Comparison of ENCODE assay signal across 12 mouse cellular contexts in the genomic region with DNA sequence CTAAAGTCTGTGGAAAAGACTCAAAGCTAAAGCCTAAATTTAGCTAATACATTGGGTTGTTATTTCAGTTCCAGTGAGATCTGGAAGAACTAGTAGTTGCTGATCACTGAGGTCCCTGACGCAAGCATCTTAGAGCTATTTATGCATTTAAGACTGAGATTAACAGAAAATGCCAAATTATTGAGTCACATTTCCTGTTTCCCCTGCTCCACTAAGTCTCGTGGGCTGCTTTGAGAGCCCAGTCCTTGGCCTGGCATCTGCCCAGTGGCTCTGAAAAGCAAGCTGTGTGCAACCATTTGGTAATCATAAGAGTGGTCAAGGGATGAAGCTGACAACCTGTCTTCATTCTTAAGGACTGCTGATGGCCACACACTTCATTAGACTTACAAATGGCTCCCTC. TPM values are rescaled to one million over a fixed set of nuclear protein-coding genes. Genes with fewer than 3 reads are reported as not detected.
DNase-seq lines count a peak whose midpoint lies in the region; ATAC-seq and TF ChIP-seq lines count a peak whose summit lies in the region.
"Had no signal": no experiment of that assay in that cellular context is flagged by ENCODE, and none has a peak within 500 bp of the region (broad histone marks: within the 10 kb centered on the region; RNA-seq: fewer than 3 reads in every experiment).

No protein-coding gene starts in this region.

- H3K4me1 ChIP-seq in lung, embryonic 14.5 days (ENCODE audit: insufficient read depth): no peaks in the 10 kb centered on the region
- H3K4me1 ChIP-seq: embryonic facial prominence, embryonic 13.5 days; liver, embryonic 13.5 days had no signal

- H3K9ac ChIP-seq in lung, embryonic 14.5 days: no peak overlapping the region
- H3K9ac ChIP-seq: embryonic facial prominence, embryonic 13.5 days; liver, embryonic 13.5 days had no signal

- no peaks in the 10 kb centered on the region for H3K36me3 ChIP-seq in lung, embryonic 14.5 days (ENCODE audit: insufficient read depth)
- H3K36me3 ChIP-seq: embryonic facial prominence, embryonic 13.5 days; liver, embryonic 13.5 days had no signal

- peak; percentile 26 to 32 for DNase-seq in cerebellum, postnatal 10 days
- no peak for DNase-seq in cerebellum, postnatal 25 days
- peak; percentile 7 for DNase-seq in lung, embryonic 14.5 days
- no peak for DNase-seq in lung, postnatal 25 days (ENCODE audit: low spot score)
- DNase-seq in heart, postnatal 14 days: peak; percentile 44 to 51
- DNase-seq in left cerebral cortex, postnatal 10 days (ENCODE audit: extremely low spot score in 1 of 2, low spot score in 2 of 2): no peak
- no peak for DNase-seq in natural killer cell, adult 2 months (ENCODE audit: low spot score in 2 of 2)
- DNase-seq: layer of hippocampus, postnatal 36 days; liver, embryonic 13.5 days had no signal

- no peak for ATAC-seq in lung, embryonic 14.5 days (ENCODE audit: insufficient read depth)
- peak; percentile 68 for ATAC-seq in megakaryocyte, adult 5-6 weeks (ENCODE audit: poor library complexity, severe bottlenecking)

- no peak overlapping the region for H3K4me2 ChIP-seq in lung, embryonic 14.5 days
- H3K4me2 ChIP-seq: embryonic facial prominence, embryonic 13.5 days; liver, embryonic 13.5 days had no signal

- H3K4me3 ChIP-seq in lung, embryonic 14.5 days (ENCODE audit: low read depth, low read length): no peak overlapping the region
- H3K4me3 ChIP-seq: embryonic facial prominence, embryonic 13.5 days; liver, embryonic 13.5 days had no signal

- no peak overlapping the region for H3K27ac ChIP-seq in lung, embryonic 14.5 days (ENCODE audit: low read depth)
- H3K27ac ChIP-seq: embryonic facial prominence, embryonic 13.5 days; liver, embryonic 13.5 days had no signal

- intact Hi-C loops in heart, postnatal 14 days (cut with DNase I): no loop called here
- intact Hi-C loops in left cerebral cortex, postnatal 10 days (cut with DNase I): no loop called here

- no peaks in the 10 kb centered on the region for H3K9me3 ChIP-seq in lung, embryonic 14.5 days (ENCODE audit: low read depth, low read length)
- H3K9me3 ChIP-seq: embryonic facial prominence, embryonic 13.5 days; liver, embryonic 13.5 days had no signal

- WGBS in lung, embryonic 14.5 days: 44% methylated on average over 2 of the region's 2 CpGs

- H3K27me3 ChIP-seq in lung, embryonic 14.5 days (ENCODE audit: insufficient read depth, low read length): no peaks in the 10 kb centered on the region
- H3K27me3 ChIP-seq: embryonic facial prominence, embryonic 13.5 days; liver, embryonic 13.5 days had no signal

- TF ChIP-seq CTCF in lung, embryonic 14.5 days (IDR thresholded peaks at IDR 0.05; ENCODE audit: low read depth): no peak

RNA-seq across cellular contexts. Expression of a gene that starts 8.3 kb away (rescaled TPM):
- not detected in 2 replicates for polyA plus RNA-seq in lung, embryonic 14.5 days (2014; fragmentation: Nextera tagmentation; extraction: Ambion mirVana)
- not detected for total RNA-seq in heart, postnatal 14 days (2021)
- total RNA-seq in megakaryocyte, adult 5-6 weeks (2015): not detected in 2 replicates
- not detected in 2 replicates for total RNA-seq in megakaryocyte, adult 5-6 weeks (2017)
- total RNA-seq in left cerebral cortex, postnatal 10 days (2021): not detected
- total RNA-seq: layer of hippocampus, postnatal 36 days; monocyte, adult 5-6 weeks had no signal
- polyA plus RNA-seq: embryonic facial prominence, embryonic 13.5 days; liver, embryonic 13.5 days had no signal

RNA-seq across cellular contexts. Expression of a gene that starts 27.8 kb away (rescaled TPM):
- not detected in 2 replicates for polyA plus RNA-seq in lung, embryonic 14.5 days (2014; fragmentation: Nextera tagmentation; extraction: Ambion mirVana)
- total RNA-seq in heart, postnatal 14 days (2021): not detected
- not detected in 2 replicates for total RNA-seq in megakaryocyte, adult 5-6 weeks (2015)
- not detected in 2 replicates for total RNA-seq in megakaryocyte, adult 5-6 weeks (2017)
- not detected for total RNA-seq in left cerebral cortex, postnatal 10 days (2021)
- total RNA-seq: layer of hippocampus, postnatal 36 days; monocyte, adult 5-6 weeks had no signal
- polyA plus RNA-seq: embryonic facial prominence, embryonic 13.5 days; liver, embryonic 13.5 days had no signal

Comparison
In these comparisons a context has a peak if more than half of its experiments do, and no peak if none do; other contexts are left out.
1. DNase-seq: peak in cerebellum, postnatal 10 days (2 of 2), lung, embryonic 14.5 days (single experiment) and heart, postnatal 14 days (2 of 2); none in cerebellum, postnatal 25 days (0 of 2), lung, postnatal 25 days (single experiment), left cerebral cortex, postnatal 10 days (0 of 2) and natural killer cell, adult 2 months (0 of 2).